Mouse (Mus musculus) layer of hippocampus, adult 2 months (tissue): ENCODE measurements at regions not wholly inside any gene's neighbourhood (a gene's known extent, or its start where the extent isn't known, plus 50 kb on each side); places are given as distances from the start of the nearest gene placed in this dataset.

Source experiments
- DNase-seq, 2 experiments: peaks; one replicate each; pipeline ENCODE4 v3.0.0; 2022; ENCODE audit warnings: low spot score in 2 of 2
- H3K27ac ChIP-seq: fragments of 200-600 bp; 2 replicates; pipeline ENCODE4 v1.8.1; 2022
- H3K4me3 ChIP-seq: fragments of 200-600 bp; 2 replicates; pipeline ENCODE4 v1.8.1; 2022; ENCODE audit warnings: mild to moderate bottlenecking
- CTCF ChIP-seq: fragments of 200-600 bp; conservative IDR thresholded peaks from 2 replicates; pipeline ENCODE4 v1.8.1; 2022; ENCODE audit warnings: antibody characterized with exemption, mild to moderate bottlenecking, moderate library complexity

DNA sequence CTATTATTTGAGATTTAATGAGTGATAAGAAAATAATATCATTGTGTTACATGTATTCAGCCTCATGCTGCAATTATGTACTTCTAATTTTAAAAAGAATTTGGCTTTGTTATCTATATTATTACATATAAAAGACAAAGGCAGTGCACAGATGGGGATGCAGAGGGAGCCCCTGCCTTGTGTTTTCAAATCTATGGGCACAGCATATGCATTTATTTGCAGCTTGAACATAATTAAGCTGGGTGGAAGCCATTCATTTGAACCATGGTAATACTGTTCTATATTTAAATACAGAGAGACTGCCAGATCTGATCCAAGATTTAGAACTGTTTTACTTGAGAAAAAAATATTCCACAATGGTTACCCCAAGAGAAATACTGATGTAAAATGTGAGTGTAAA, 56.5 kb upstream of the Neil3 start:
- DNase-seq = peak in 1 of 2 experiments; percentile 4
- Histone ChIP-seq H3K4me3 (no peak overlapping the region), H3K27ac (no peak overlapping the region)
- TF ChIP-seq CTCF = no peak
